Mouse (Mus musculus) megakaryocyte, embryonic 14.5 days (primary cell): ENCODE measurements around the gene Smim20.

Source experiments
- FLI1 ChIP-seq: IDR thresholded peaks from 2 replicates; pipeline ENCODE4 v1.6.1; 2012; ENCODE audit warnings: low read length, inconsistent platforms, mixed read lengths
- GATA1 ChIP-seq: IDR thresholded peaks from 3 replicates; pipeline ENCODE4 v1.6.1; 2012; ENCODE audit warnings: mixed read lengths, low read length, inconsistent platforms, borderline replicate concordance

GRCm38 (mm10) chr5:53279216-53279813 is 12.4 kb downstream of the Smim20 start:
- TF ChIP-seq GATA1 (no peak), FLI1 (no peak)
